Mouse (Mus musculus): ENCODE results near the gene Olfr374. TPM values are rescaled to one million over a fixed set of nuclear protein-coding genes. Genes with fewer than 3 reads are reported as not detected.

Gene Olfr374
- total and polyA plus RNA-seq, 3 experiments = 0.22 TPM; not detected in 2

DNA sequence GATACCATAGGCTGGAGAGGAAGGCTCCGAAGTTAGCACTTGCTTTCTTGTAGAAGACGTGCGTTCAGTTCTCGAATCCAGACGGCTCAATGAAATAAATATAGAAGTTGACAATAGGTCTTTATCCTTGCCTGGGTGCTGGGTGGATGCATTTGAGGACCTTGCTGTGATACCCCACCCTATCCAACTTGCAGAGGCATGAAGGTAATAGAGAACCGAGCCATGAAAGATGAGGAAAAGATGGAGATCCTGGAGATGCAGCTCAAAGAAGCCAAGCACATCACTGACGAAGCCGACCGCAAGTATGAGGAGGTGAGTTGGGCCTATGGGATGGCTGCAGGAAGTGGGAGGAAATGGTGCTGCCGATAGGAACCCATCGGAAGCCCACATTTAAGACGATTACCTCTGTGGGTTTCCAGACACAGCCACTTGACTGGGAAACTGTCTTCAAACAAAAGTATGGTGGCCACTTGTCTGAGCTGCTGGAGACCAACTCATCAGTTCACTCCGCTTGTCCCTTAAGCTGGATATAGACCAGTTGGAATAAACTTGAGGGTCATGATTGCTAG, 36.5 kb downstream of the Olfr374 start:
- Histone ChIP-seq H3K27me3 (ENCODE audit: insufficient read depth, low read length) (peaks cover 7% of the 10 kb centered on the region), H3K4me3 (ENCODE audit: low read depth, low read length) (no peak overlapping the region), H3K9me3 (replicated peaks) (no peaks in the 10 kb centered on the region), H3K4me1 (ENCODE audit: insufficient read depth, low read depth, low read length) (no peaks in the 10 kb centered on the region; the same call in 1 of the 2 replicates), H3K36me3 (replicated peaks) (peaks cover 3% of the 10 kb centered on the region)
- ATAC-seq (ENCODE audit: extremely low read depth, insufficient number of reproducible peaks, low FRiP score, poor library complexity, severe bottlenecking) (no peak), DNase-seq (ENCODE audit: low spot score) (no peak)
- no peak for TF ChIP-seq POLR2AphosphoS5 (IDR thresholded peaks at IDR 0.05; ENCODE audit: insufficient replicate concordance, low read depth, low read length)
- TF ChIP-seq CTCF (IDR thresholded peaks at IDR 0.05; ENCODE audit: low read depth, low read length) = no peak
- no peak for TF ChIP-seq GATA2 (IDR thresholded peaks at IDR 0.05; ENCODE audit: borderline replicate concordance, low read depth, low read length)
- no peak for TF ChIP-seq GATA1 (IDR thresholded peaks at IDR 0.05; ENCODE audit: borderline replicate concordance, low read length)
- TF ChIP-seq TAL1 (conservative IDR thresholded peaks at IDR 0.05; ENCODE audit: low read depth, low read length) = no peak

GRCm38 (mm10) chr8:72144345-72144975, 37.6 kb downstream of the Olfr374 start:
- no peaks in the 10 kb centered on the region for H3K9me3 ChIP-seq (replicated peaks)
- no peaks in the 10 kb centered on the region; the same call in 1 of the 2 replicates for H3K4me1 ChIP-seq (ENCODE audit: insufficient read depth, low read depth, low read length)
- no peak overlapping the region for H3K4me3 ChIP-seq (ENCODE audit: low read depth, low read length)
- no peak for DNase-seq (ENCODE audit: low spot score)
- H3K36me3 ChIP-seq (replicated peaks) = peaks cover 10% of the 10 kb centered on the region
- ATAC-seq (ENCODE audit: extremely low read depth, insufficient number of reproducible peaks, low FRiP score, poor library complexity, severe bottlenecking) = no peak
- TF ChIP-seq GATA1 (IDR thresholded peaks at IDR 0.05; ENCODE audit: borderline replicate concordance, low read length) (no peak), TAL1 (conservative IDR thresholded peaks at IDR 0.05; ENCODE audit: low read depth, low read length) (no peak), POLR2AphosphoS5 (IDR thresholded peaks at IDR 0.05; ENCODE audit: insufficient replicate concordance, low read depth, low read length) (no peak), GATA2 (IDR thresholded peaks at IDR 0.05; ENCODE audit: borderline replicate concordance, low read depth, low read length) (no peak), CTCF (IDR thresholded peaks at IDR 0.05; ENCODE audit: low read depth, low read length) (no peak)
- peaks cover 5% of the 10 kb centered on the region for H3K27me3 ChIP-seq (ENCODE audit: insufficient read depth, low read length)

DNA sequence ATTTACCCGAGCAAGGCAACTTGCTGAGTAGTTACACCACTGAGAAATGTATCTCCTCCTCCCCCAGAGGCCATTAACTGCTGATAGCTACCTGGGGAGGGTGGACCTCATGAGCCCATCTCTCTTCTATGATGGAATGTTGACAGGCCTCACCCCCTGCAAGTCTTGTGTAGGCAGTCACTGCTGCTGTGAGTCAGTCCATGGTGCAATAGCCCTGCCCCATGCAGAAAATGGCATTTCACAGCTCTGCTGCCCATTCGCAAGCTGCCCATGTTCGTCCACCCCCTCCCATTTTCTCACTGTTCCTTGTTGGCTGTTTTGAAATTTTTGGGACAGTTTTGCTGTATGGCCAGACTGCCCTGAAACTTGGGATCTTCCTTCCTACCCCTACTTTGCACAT, 38.7 kb downstream of the Olfr374 start:
- ATAC-seq (ENCODE audit: extremely low read depth, insufficient number of reproducible peaks, low FRiP score, poor library complexity, severe bottlenecking) (no peak), DNase-seq (ENCODE audit: low spot score) (no peak)
- Histone ChIP-seq H3K9me3 (replicated peaks) (no peaks in the 10 kb centered on the region), H3K4me3 (ENCODE audit: low read depth, low read length) (no peak overlapping the region), H3K4me1 (ENCODE audit: insufficient read depth, low read depth, low read length) (no peaks in the 10 kb centered on the region; the same call in 1 of the 2 replicates), H3K36me3 (replicated peaks) (peaks cover 17% of the 10 kb centered on the region), H3K27me3 (ENCODE audit: insufficient read depth, low read length) (peaks cover 5% of the 10 kb centered on the region)
- TF ChIP-seq GATA1 (IDR thresholded peaks at IDR 0.05; ENCODE audit: borderline replicate concordance, low read length) (no peak), GATA2 (IDR thresholded peaks at IDR 0.05; ENCODE audit: borderline replicate concordance, low read depth, low read length) (no peak), POLR2AphosphoS5 (IDR thresholded peaks at IDR 0.05; ENCODE audit: insufficient replicate concordance, low read depth, low read length) (no peak), TAL1 (conservative IDR thresholded peaks at IDR 0.05; ENCODE audit: low read depth, low read length) (no peak), CTCF (IDR thresholded peaks at IDR 0.05; ENCODE audit: low read depth, low read length) (no peak)

DNA sequence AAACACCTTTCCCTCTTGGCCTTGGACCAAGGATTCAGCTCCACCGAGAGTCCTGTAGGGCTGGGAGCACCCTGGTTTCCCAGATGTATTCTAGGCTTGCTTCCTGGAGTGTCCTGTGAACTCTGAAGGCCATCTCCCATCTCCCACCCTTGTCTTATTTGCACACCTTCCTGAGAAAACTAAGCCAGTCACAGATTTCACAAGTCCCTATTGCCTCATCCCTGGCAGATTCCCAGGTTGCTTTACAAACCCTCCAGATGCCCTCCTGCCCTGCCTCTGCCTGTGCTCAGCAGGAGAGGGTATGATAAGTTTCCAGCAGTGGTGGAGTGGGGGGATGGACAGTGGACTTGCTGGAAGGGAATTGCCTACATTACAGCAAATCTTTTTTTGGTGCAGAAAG, 39.2 kb downstream of the Olfr374 start:
- no peaks in the 10 kb centered on the region; the same call in 1 of the 2 replicates for H3K4me1 ChIP-seq (ENCODE audit: insufficient read depth, low read depth, low read length)
- peaks cover 5% of the 10 kb centered on the region for H3K27me3 ChIP-seq (ENCODE audit: insufficient read depth, low read length)
- H3K4me3 ChIP-seq (ENCODE audit: low read depth, low read length) = no peak overlapping the region
- ATAC-seq (ENCODE audit: extremely low read depth, insufficient number of reproducible peaks, low FRiP score, poor library complexity, severe bottlenecking) = no peak
- no peaks in the 10 kb centered on the region for H3K9me3 ChIP-seq (replicated peaks)
- no peak for DNase-seq (ENCODE audit: low spot score)
- peaks cover 21% of the 10 kb centered on the region for H3K36me3 ChIP-seq (replicated peaks)
- TF ChIP-seq CTCF (IDR thresholded peaks at IDR 0.05; ENCODE audit: low read depth, low read length) (no peak), POLR2AphosphoS5 (IDR thresholded peaks at IDR 0.05; ENCODE audit: insufficient replicate concordance, low read depth, low read length) (no peak), TAL1 (conservative IDR thresholded peaks at IDR 0.05; ENCODE audit: low read depth, low read length) (no peak), GATA2 (IDR thresholded peaks at IDR 0.05; ENCODE audit: borderline replicate concordance, low read depth, low read length) (no peak), GATA1 (IDR thresholded peaks at IDR 0.05; ENCODE audit: borderline replicate concordance, low read length) (no peak)

DNA sequence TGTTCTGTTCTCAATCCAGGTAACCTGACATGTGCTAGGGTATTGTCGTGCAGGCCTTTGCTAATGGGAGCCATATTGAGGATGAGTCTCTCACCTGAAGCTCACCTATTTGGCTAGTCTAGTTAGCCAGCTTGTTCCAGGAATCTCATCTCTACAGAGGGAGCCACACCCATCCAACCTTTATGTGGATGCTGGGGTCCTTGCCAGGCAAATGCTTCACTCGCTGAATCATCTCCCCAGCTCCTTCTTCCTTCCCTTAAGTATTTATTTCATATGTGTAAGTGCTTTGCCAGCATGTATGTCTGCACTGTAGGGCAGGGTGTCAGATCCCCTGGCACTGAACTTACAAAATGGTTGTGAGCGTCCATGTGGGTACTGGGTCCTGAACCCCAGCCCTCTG, 39.7 kb downstream of the Olfr374 start:
- no peak for ATAC-seq (ENCODE audit: extremely low read depth, insufficient number of reproducible peaks, low FRiP score, poor library complexity, severe bottlenecking)
- DNase-seq (ENCODE audit: low spot score) = no peak
- Histone ChIP-seq H3K9me3 (replicated peaks) (no peaks in the 10 kb centered on the region), H3K4me1 (ENCODE audit: insufficient read depth, low read depth, low read length) (no peaks in the 10 kb centered on the region; the same call in 1 of the 2 replicates), H3K36me3 (replicated peaks) (peaks cover 26% of the 10 kb centered on the region), H3K4me3 (ENCODE audit: low read depth, low read length) (no peak overlapping the region), H3K27me3 (ENCODE audit: insufficient read depth, low read length) (peaks cover 5% of the 10 kb centered on the region)
- no peak for TF ChIP-seq POLR2AphosphoS5 (IDR thresholded peaks at IDR 0.05; ENCODE audit: insufficient replicate concordance, low read depth, low read length)
- TF ChIP-seq GATA2 (IDR thresholded peaks at IDR 0.05; ENCODE audit: borderline replicate concordance, low read depth, low read length) = no peak
- TF ChIP-seq CTCF (IDR thresholded peaks at IDR 0.05; ENCODE audit: low read depth, low read length) = no peak
- no peak for TF ChIP-seq GATA1 (IDR thresholded peaks at IDR 0.05; ENCODE audit: borderline replicate concordance, low read length)
- TF ChIP-seq TAL1 (conservative IDR thresholded peaks at IDR 0.05; ENCODE audit: low read depth, low read length) = no peak

GRCm38 (mm10) chr8:72147266-72147665, 40.4 kb downstream of the Olfr374 start:
- Histone ChIP-seq H3K4me3 (ENCODE audit: low read depth, low read length) (no peak overlapping the region), H3K36me3 (replicated peaks) (peaks cover 26% of the 10 kb centered on the region), H3K4me1 (ENCODE audit: insufficient read depth, low read depth, low read length) (no peaks in the 10 kb centered on the region; the same call in 1 of the 2 replicates), H3K9me3 (replicated peaks) (no peaks in the 10 kb centered on the region), H3K27me3 (ENCODE audit: insufficient read depth, low read length) (peaks cover 4% of the 10 kb centered on the region)
- ATAC-seq (ENCODE audit: extremely low read depth, insufficient number of reproducible peaks, low FRiP score, poor library complexity, severe bottlenecking) (no peak), DNase-seq (ENCODE audit: low spot score) (no peak)
- TF ChIP-seq TAL1 (conservative IDR thresholded peaks at IDR 0.05; ENCODE audit: low read depth, low read length) = no peak
- no peak for TF ChIP-seq GATA1 (IDR thresholded peaks at IDR 0.05; ENCODE audit: borderline replicate concordance, low read length)
- TF ChIP-seq POLR2AphosphoS5 (IDR thresholded peaks at IDR 0.05; ENCODE audit: insufficient replicate concordance, low read depth, low read length) = no peak
- TF ChIP-seq GATA2 (IDR thresholded peaks at IDR 0.05; ENCODE audit: borderline replicate concordance, low read depth, low read length) = no peak

All from G1E (cell line).